8 mouse cellular contexts compared by ENCODE assay signal in the genomic region with DNA sequence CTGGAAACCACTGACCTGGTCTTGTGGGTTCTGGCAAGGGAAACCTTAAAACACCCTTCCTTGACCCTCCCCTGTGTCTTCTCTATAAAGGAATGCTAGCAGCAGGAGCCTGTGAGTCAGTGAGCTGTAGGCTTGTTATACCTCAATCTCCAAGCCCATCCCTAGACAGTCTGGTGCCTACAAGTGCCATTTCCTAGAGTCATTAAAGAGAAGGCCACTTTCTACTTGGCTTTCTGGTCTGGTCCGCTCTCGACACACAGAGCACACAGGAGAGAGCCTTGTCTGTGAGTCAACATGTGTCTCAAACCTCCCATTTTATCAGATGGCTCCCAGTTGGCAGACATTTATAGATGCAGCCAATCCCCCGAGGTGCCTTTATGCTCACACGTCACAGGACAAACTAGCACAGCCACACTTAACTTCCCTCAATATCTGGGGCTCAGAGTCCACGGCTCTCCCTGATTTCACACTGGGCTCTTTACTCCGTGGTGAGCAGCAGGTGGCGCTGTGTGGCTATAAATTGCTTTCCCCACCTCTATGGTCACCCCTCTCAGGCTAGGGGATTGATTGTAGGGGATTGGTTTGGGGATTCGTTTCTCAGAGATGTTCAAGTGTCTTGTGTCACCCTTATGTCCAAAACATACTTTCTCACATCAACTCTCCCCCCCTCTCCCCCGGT. TPM values are rescaled to one million over a fixed set of nuclear protein-coding genes. Genes with fewer than 3 reads are reported as not detected.
A peak's percentile ranks its signal among the peaks of the same experiment; 100 is the strongest.
DNase-seq lines count a peak whose midpoint lies in the region; ATAC-seq and TF ChIP-seq lines count a peak whose summit lies in the region.

No protein-coding gene starts in this region.

- H3K9me3 ChIP-seq in lung, postnatal 0 days (ENCODE audit: low read length): no peaks in the 10 kb centered on the region

- H3ac ChIP-seq in C2C12 (ENCODE audit: control insufficient read depth, insufficient read length, low read depth): no peak overlapping the region

- WGBS in lung, postnatal 0 days: 18% methylated on average over 9 of the region's 9 CpGs

- no peak overlapping the region for H3K27ac ChIP-seq in cortical plate, adult 2 months (ENCODE audit: insufficient read depth, low read length)
- no peak overlapping the region for H3K27ac ChIP-seq in lung, postnatal 0 days (ENCODE audit: low read length)

- TF ChIP-seq CTCF in C2C12 (IDR thresholded peaks at IDR 0.05; ENCODE audit: control insufficient read depth, insufficient read depth, insufficient read length): peak; percentile 73
- peak; percentile 81 for TF ChIP-seq CTCF in cortical plate, adult 2 months (IDR thresholded peaks at IDR 0.05; ENCODE audit: extremely low read depth, insufficient read depth, low read length)
- TF ChIP-seq CTCF in lung, postnatal 0 days (IDR thresholded peaks at IDR 0.05): peak; percentile 87

- ATAC-seq in granulocyte monocyte progenitor cell, adult 5-6 weeks (replicated peaks; ENCODE audit: poor library complexity, severe bottlenecking): peak; percentile 92
- peak; percentile 65 for ATAC-seq in lung, postnatal 0 days

- peak; percentile 51 for DNase-seq in MEL-GATA-1-ER (ENCODE audit: extremely low read depth, low read depth)
- peak; percentile 45 to 85 for DNase-seq in kidney, postnatal 36 days
- DNase-seq in lung, postnatal 0 days (ENCODE audit: low spot score): peak; percentile 62
- DNase-seq in retina, postnatal 1 day: peak; percentile 73
- DNase-seq in urinary bladder, postnatal 25 days (ENCODE audit: low spot score): peak; percentile 64

- H3K79me2 ChIP-seq in C2C12 (ENCODE audit: control insufficient read depth, insufficient read depth): no peaks in the 10 kb centered on the region

- no peaks in the 10 kb centered on the region for H3K36me3 ChIP-seq in C2C12 (ENCODE audit: control insufficient read depth, insufficient read depth)
- no peaks in the 10 kb centered on the region for H3K36me3 ChIP-seq in lung, postnatal 0 days (ENCODE audit: insufficient read depth, low read length)

- no peak for TF ChIP-seq EP300 in lung, postnatal 0 days (IDR thresholded peaks at IDR 0.05)

- no peak for TF ChIP-seq POLR2A in cortical plate, adult 2 months (IDR thresholded peaks at IDR 0.05; ENCODE audit: extremely low read depth, insufficient read depth, low read length)

- H3K27me3 ChIP-seq in C2C12 (ENCODE audit: control insufficient read depth, insufficient read depth, insufficient read length): no peaks in the 10 kb centered on the region
- no peaks in the 10 kb centered on the region for H3K27me3 ChIP-seq in lung, postnatal 0 days (replicated peaks; ENCODE audit: insufficient read depth, low read length)

- H3K79me3 ChIP-seq in C2C12 (ENCODE audit: low read depth): no peaks in the 10 kb centered on the region

- no peak overlapping the region for H3K4me2 ChIP-seq in lung, postnatal 0 days (replicated peaks; ENCODE audit: low read depth, low read length)

- H3K4me3 ChIP-seq in C2C12 (ENCODE audit: insufficient read depth, poor library complexity, severe bottlenecking): no peak overlapping the region
- no peak overlapping the region for H3K4me3 ChIP-seq in cortical plate, adult 2 months (ENCODE audit: insufficient read depth, low read length)
- no peak overlapping the region for H3K4me3 ChIP-seq in lung, postnatal 0 days (ENCODE audit: low read depth, low read length)

- no peak overlapping the region for H3K9ac ChIP-seq in lung, postnatal 0 days (replicated peaks; ENCODE audit: low read depth)

- H3K4me1 ChIP-seq in cortical plate, adult 2 months (ENCODE audit: control insufficient read depth, insufficient read depth, low read length): no peaks in the 10 kb centered on the region
- H3K4me1 ChIP-seq in lung, postnatal 0 days (ENCODE audit: insufficient read depth, low read depth, low read length): no peaks in the 10 kb centered on the region

TF ChIP-seq in C2C12, 6 proteins besides CTCF, POLR2A, EP300 and RAD21:
- TF ChIP-seq FOSL1 (IDR thresholded peaks at IDR 0.05; ENCODE audit: insufficient read depth, low read length, poor library complexity, severe bottlenecking): no peak
- TF ChIP-seq USF1 (IDR thresholded peaks at IDR 0.05; ENCODE audit: low read depth): no peak
- TF ChIP-seq MYOD1 (IDR thresholded peaks at IDR 0.05; ENCODE audit: control insufficient read depth, insufficient read length, low read depth): no peak
- TF ChIP-seq MYOG (IDR thresholded peaks at IDR 0.05; ENCODE audit: control insufficient read depth, extremely low read depth, insufficient read length): no peak
- TF ChIP-seq MAX (IDR thresholded peaks at IDR 0.05): no peak
- TF ChIP-seq CEBPB (IDR thresholded peaks at IDR 0.05; ENCODE audit: low read depth): no peak

RNA-seq across cellular contexts. Expression of gene Gtf3a, which starts 34.2 kb away (rescaled TPM):
- 96.4 TPM for polyA plus RNA-seq in C2C12 (2012; fragmentation: generic; extraction: Trizol)
- 53.7 and 55.6 TPM in 2 replicates for polyA plus RNA-seq in cortical plate, adult 2 months (2012; rRNA removed)
- 85.0 and 114 TPM in 2 replicates for total RNA-seq in granulocyte monocyte progenitor cell, adult 5-6 weeks (2014; fragmentation: Nextera tagmentation)
- 126 and 134 TPM in 2 replicates for total RNA-seq in granulocyte monocyte progenitor cell, adult 5-6 weeks (2017)
- polyA plus RNA-seq in lung, postnatal 0 days (2015; fragmentation: Nextera tagmentation; extraction: Ambion mirVana): 60.3 and 63.8 TPM in 2 replicates

RNA-seq across cellular contexts. Expression of gene Mtif3, which starts 49.4 kb away (rescaled TPM):
- 17.1 TPM for polyA plus RNA-seq in C2C12 (2012; fragmentation: generic; extraction: Trizol)
- 20.3 and 20.7 TPM in 2 replicates for polyA plus RNA-seq in cortical plate, adult 2 months (2012; rRNA removed)
- total RNA-seq in granulocyte monocyte progenitor cell, adult 5-6 weeks (2014; fragmentation: Nextera tagmentation): 9.5 and 11.8 TPM in 2 replicates
- 24.9 and 27.5 TPM in 2 replicates for total RNA-seq in granulocyte monocyte progenitor cell, adult 5-6 weeks (2017)
- polyA plus RNA-seq in lung, postnatal 0 days (2015; fragmentation: Nextera tagmentation; extraction: Ambion mirVana): 18.5 and 19.2 TPM in 2 replicates
